Mouse (Mus musculus): Measurements from ENCODE around the gene Slc10a7.
A peak's percentile ranks its signal among the peaks of the same experiment; 100 is the strongest.
"Not testable (repeated sequence)": the region's sequence is repeated elsewhere in the genome, so short reads cannot be mapped to it uniquely, and the experiment has no call there.

Gene Slc10a7

DNA sequence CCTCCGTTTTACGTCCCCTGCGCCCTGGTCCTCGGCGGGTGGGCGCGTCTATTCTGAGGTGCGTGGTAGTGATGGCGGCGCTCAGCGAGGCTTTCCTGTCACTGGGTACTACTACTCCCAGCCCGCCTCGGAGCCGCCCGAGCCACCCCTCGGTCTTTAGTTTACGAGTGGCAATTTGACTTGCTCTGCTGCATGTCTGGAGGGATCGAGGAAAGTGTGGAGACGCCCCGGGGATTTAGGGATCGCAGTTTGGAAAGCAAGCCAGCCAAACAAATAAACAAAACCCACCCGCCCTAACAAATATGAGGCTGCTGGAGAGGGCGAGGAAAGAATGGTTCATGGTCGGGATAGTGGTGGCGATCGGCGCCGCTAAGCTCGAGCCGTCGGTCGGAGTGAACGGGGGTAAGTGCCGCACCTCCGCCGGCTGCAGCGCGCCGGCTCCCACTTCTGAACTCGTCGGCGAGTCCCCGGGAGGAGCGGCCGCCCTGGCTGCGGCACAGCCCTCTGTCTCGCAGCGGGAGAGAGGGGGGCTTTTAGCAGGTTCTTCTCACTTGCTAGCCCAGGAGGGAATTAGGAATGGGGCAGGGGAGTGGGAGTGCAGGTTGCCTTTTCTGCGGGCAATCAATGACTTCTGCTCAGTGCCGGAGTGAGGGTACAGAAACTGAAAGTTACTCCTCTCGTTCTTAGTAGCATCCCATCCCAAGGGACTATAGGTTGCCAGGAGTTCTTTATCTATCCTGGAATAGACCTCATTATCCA is at the start of gene Slc10a7:
Slc10a7 (plus strand) TSS at position 74 of the 759 bp plus-strand sequence.
- DNase-seq (ENCODE audit: low spot score in 2 of 2) = peak; percentile 67 to 80

DNA sequence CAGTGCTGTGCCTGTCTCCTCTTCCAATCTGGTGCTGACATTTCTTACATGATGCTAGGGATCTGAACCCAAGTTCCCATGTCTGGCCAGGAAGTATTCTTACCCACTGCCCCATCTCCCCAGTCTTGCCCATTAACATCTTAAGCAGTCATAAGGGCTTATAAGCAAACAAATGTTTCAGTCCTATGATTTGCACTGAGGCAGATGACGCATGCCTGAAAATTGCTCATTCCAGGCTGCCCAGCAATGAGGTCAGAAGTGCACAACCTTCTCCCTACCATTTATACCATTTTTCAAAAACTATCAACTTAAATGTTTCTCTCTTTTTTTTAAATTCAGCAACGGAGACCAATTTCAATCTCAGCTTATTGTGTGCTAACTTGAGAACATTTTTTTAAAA is 45.2 kb upstream of the Slc10a7 start:
- DNase-seq (ENCODE audit: low spot score in 2 of 2) = no peak

DNA sequence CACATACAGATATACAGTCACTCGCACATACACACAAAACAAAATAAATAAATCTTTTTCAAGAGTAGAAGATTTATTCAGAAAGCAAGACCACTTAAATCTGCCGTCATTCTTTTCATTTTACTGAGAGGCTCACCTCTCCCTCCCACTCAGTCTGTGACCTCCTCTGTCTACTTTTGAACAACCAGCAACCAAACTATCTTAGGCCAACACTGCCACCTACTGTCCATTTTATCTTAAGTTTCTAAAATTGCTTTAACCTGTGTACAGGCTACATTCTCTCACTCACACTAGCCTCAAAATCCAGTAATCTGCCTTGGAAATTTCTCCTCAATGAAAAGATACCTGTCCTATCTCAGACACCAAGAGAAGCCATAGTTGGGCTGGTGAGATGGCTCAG is 41.3 kb upstream of the Slc10a7 start:
- no peak for DNase-seq (ENCODE audit: low spot score in 2 of 2)

GRCm38 (mm10) chr8:78477051-78477829 is 31.9 kb upstream of the Slc10a7 start:
- DNase-seq (ENCODE audit: low spot score in 2 of 2) = no peak

DNA sequence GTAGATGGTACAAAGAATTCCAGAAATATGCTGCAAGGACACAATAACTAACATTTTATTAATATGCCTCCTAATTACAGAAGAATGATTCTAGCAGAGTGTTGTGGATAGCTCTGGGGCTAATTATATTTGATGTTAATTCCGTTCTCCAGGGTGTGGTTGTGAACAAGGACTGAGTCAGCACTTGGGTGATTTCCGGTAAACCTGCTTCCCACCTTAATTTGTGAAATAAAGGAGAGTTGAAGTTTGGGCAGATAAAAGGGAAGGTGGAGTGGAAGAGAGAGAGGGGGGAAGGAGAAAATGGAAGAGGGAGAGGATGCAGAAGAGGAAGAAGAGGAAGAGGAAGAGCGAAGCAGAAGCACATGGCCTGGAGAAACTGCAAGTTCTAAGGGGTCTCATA is 19.4 kb upstream of the Slc10a7 start:
- no peak for DNase-seq (ENCODE audit: low spot score in 2 of 2)

DNA sequence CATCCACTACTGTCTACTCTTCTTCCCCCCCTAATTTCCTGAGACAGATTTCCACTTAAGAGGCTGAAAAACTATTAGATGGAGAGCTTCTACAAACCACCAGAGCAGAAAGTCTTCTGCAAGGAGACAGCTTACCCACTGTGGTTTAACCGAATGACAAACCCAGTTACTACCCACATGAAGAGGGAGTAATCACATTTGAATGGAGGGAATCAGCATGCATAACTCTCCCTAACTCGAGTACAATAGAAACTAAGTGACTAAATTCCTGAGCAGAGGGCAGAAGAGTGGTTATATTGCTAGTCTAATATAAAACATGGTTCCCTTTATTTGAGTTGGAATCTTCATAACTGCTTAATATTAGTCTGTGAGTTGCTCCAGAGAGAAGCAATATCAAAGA is 16.1 kb upstream of the Slc10a7 start:
- DNase-seq (ENCODE audit: low spot score in 2 of 2) = no peak

GRCm38 (mm10) chr8:78496273-78496672 is 12.9 kb upstream of the Slc10a7 start:
- not testable (repeated sequence) for DNase-seq (ENCODE audit: low spot score in 2 of 2)

DNA sequence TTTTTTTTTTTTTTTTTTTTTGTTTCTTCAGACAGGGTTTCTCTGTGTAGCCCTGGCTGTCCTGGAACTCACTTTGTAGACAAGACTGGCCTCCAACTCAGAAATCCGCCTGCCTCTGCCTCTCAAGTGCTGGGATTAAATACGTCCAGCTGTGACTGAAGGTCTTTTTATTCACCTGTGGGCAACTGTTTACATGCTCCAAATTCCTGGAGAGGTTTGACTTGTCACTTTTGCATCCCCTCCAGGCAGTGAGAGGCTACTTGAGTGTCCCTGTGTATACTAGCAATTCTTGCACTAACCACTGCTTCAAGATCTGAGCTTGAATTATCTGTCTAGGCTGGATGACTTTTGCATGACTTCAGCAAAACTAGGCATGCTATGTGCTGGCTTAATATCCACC is 6.4 kb upstream of the Slc10a7 start:
- DNase-seq (ENCODE audit: low spot score in 2 of 2) = no peak

DNA sequence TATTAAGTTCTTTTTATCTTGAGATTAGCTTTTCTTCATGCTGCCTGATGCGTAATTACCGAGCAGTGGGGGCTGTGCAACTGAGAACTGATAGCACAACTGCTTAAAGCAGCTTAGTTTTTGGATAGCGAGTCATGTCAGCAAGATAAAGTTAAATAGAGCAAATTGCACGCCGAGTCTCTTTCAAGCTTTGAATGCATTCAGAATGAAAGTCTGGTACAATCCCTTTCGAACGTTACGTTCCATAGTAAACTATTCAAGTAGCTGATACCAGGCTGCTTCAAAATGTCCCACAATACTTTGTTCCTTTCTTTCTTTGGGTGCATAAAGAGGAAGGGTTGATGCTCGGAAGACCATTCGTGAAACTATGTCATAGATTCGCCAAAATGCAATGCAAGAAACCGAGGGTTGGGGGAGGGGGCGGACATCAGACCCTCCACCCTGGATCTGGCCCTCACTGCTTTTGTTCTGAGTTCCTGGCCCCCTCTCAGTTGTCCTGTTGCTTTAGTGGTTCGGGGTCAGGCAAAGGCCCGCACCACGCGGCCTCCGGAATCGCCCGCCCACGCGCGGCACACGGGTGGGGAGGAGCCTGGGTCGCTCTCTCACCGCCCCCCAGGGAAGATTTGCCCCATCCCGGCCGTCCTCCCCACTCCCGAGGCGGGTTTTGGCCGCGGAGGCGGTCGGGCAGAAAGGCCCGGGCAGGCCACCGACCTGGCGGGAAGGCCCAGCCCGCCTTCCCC is 997 bp upstream of the Slc10a7 start:
- peak; percentile 31 to 45 for DNase-seq (ENCODE audit: low spot score in 2 of 2)

DNA sequence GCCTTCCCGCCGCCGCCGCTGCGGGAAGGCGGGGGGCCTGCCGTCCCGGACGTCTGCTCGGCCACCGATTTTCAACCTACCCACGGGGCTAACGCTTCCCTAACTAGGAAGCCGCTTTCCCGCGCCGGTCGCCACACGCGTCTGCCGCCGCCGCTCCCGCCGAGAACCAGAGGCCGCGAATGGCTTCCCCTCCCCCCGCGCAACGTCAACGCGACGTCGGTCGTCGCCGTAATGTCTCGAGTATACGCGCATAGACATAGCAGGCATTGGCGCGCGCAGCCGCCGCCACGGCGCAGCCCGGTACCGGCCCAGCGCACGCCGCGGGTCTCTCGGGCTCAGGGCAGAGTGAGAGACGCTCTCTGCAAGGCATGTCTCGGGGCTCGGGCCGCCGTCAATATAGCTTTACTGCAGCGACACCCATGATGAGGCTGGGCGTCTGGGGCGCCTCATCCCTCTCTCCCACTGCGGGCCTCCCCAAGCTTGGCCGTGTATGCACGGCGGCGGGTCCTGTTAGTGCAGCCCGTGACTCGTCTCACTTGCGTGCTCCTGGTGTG is 350 bp upstream of the Slc10a7 start, which contains the start of gene Rbmxl1:
Rbmxl1 (minus strand) TSS at position 180 of the 554 bp plus-strand sequence.
- peak; percentile 84 to 91 for DNase-seq (ENCODE audit: low spot score in 2 of 2)

DNA sequence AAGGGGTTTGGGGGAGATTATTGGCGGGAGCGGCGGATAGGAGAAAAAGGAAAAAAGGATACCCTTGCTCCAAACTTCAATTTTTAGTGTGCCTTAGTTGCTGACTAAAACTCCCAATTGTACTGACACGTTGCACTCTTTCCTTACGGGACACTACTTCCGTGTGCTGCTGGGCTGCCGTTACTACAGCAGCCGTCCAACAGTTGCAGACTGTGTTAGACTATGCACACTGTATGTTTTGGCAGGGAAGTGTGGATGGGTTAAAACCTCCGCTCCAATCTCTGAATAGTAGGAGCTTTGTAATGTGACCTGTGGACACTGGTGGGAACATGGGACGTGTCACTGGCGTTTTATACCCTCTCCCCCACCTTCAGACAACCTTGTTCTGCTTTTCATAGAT is 948 bp downstream of the Slc10a7 start:
- no peak for DNase-seq (ENCODE audit: low spot score in 2 of 2)

GRCm38 (mm10) chr8:78510926-78511325 is 1.8 kb downstream of the Slc10a7 start:
- DNase-seq (ENCODE audit: low spot score in 2 of 2) = no peak

DNA sequence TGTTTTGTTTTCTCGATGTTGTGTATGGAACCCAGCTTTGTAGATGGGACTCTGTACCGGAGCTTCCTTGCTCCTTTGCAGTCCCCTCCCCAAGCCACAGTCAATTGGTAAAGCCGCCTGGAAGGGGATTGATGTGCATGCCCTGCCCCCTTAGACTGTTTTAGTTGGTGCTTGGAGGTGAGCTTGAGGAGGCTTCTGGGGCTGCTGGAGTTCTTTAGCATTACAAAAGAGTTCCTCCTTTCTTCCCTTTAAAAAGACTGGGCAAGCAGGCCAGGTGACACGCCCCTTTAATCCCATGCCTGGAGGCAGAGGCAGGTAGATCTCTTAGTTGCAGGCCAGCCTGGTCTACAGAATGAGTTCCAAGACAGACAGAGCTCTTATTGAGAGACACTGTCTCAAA is 4.0 kb downstream of the Slc10a7 start:
- DNase-seq (ENCODE audit: low spot score in 2 of 2) = no peak

GRCm38 (mm10) chr8:78514706-78515105 is 5.6 kb downstream of the Slc10a7 start:
- DNase-seq (ENCODE audit: low spot score in 2 of 2) = no peak

DNA sequence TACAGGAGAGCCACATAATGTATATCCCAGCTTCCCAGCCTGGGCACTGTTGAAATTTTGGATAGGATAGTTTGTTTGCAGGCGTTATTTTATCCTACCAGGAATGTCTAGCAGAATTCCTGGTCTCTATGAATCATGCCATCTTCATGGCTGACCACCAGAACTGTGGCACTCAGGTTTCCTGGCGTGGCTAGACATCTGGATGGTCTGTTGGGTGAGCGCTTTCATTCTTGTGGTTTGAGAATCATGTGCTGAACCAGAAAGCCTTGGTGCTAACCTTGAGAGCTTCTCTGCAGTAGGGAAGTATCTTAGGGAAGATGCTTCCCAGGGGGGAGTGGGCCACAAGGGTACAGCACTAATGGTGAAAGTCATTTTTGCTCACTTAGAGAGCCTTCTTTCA is 6.0 kb downstream of the Slc10a7 start:
- no peak for DNase-seq (ENCODE audit: low spot score in 2 of 2)

- no peak for DNase-seq (ENCODE audit: low spot score in 2 of 2)
Observed at GRCm38 (mm10) chr8:78533981-78534380, 24.8 kb downstream of the Slc10a7 start.

GRCm38 (mm10) chr8:78536716-78537115 is 27.6 kb downstream of the Slc10a7 start:
- no peak for DNase-seq (ENCODE audit: low spot score in 2 of 2)

DNA sequence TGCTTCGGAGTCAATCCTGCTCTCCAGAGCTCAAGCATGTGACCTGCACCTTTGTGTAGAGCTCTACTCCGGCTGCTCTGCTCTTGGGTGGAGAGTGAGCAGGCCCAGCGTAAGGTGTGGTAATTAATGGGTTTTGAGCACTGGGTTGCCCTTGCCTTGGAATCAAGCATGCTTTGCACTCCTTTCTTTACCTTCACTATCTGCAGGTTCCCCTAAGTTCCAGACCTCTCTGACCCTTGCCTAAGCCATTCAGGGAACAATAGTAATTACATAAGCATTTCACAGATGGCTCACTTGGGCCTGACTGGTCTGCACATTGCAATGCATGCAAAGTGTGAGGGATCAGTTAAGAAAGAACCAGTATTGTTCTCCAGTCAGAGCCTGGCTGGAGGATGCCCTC is 28.6 kb downstream of the Slc10a7 start:
- no peak for DNase-seq (ENCODE audit: low spot score in 2 of 2)

- not testable (repeated sequence) for DNase-seq (ENCODE audit: low spot score in 2 of 2)
Observed at GRCm38 (mm10) chr8:78542670-78543069, 33.5 kb downstream of the Slc10a7 start.

DNA sequence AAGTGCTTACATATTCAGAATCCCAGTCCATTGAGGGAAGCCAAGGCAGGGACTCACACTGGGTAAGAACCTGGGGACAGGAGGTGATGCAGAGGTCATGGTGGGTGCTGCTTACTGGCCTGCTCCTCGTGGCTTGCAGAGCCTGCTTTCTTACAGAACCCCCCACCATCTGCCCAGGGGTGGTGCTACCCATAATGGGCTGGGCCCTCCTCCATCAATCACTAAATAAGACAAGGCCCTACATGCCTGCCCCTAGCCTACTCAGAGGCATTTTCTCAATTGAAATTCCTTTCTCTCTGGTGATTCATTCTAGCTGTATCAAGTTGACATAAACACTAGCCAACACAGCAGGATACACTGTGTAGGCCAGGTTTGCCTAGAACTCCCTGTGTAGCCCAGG is 34.5 kb downstream of the Slc10a7 start:
- no peak for DNase-seq (ENCODE audit: low spot score in 2 of 2)

DNA sequence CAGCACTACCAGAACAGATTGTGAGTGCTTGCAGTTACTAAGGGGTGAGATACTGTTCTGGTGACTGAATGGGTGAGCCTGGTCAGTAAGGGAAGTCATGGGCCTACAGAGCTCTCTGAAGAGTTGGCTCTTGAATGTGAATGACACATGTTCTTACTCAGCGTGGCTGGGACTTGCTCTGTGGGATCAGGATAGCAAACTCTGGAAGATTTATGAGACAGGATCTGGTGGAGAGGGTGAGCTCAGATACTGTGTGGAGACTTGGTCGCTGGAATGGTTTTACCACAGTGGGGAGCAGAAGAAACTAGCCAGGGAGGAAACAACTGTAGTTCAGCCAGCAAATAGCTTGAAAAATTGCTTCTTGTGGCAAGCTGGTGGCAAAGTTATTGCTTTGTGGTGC is 35.4 kb downstream of the Slc10a7 start:
- no peak for DNase-seq (ENCODE audit: low spot score in 2 of 2)

Measured in spleen, postnatal 14 days (tissue).